Mouse (Mus musculus) hindbrain, embryonic 13.5 days (tissue): ENCODE data around the gene Heg1. TPM values are rescaled to one million over a fixed set of nuclear protein-coding genes. Genes with fewer than 3 reads are reported as not detected.

Experiments used
- ATAC-seq: fragments of 200-750 bp; cut with Nextera tagmentation; 2 replicates; pipeline ENCODE4 v1.8.0; 2017; ENCODE audit warnings: moderate TSS enrichment; ENCODE audit not compliant: low FRiP score
- H3K27ac ChIP-seq: fragments of 300-500 bp; sonication (generic); 2 replicates; pipeline ENCODE4 v1.5.1; 2015; ENCODE audit warnings: inconsistent platforms, mild to moderate bottlenecking, moderate library complexity
- H3K27me3 ChIP-seq: fragments of 300-500 bp; sonication (generic); 2 replicates; pipeline ENCODE4 v1.6.1; 2015; ENCODE audit warnings: mild to moderate bottlenecking, inconsistent platforms
- H3K36me3 ChIP-seq: fragments of 300-500 bp; sonication (generic); 2 replicates; pipeline ENCODE4 v1.6.1; 2015; ENCODE audit warnings: mild to moderate bottlenecking, inconsistent platforms
- H3K4me1 ChIP-seq: fragments of 300-500 bp; sonication (generic); replicated peaks from 2 replicates; pipeline ENCODE4 v1.6.1; 2015; ENCODE audit warnings: inconsistent platforms
- H3K4me2 ChIP-seq: fragments of 300-500 bp; sonication (generic); 2 replicates; pipeline ENCODE4 v1.6.1; 2015; ENCODE audit warnings: inconsistent platforms, mild to moderate bottlenecking, moderate library complexity
- H3K4me3 ChIP-seq: fragments of 300-500 bp; sonication (generic); 2 replicates; pipeline ENCODE4 v1.5.1; 2015; ENCODE audit warnings: mild to moderate bottlenecking, inconsistent platforms
- H3K9ac ChIP-seq: fragments of 300-500 bp; sonication (generic); 2 replicates; pipeline ENCODE4 v1.6.1; 2015; ENCODE audit warnings: mild to moderate bottlenecking, inconsistent platforms
- H3K9me3 ChIP-seq: fragments of 300-500 bp; sonication (generic); 2 replicates; pipeline ENCODE4 v1.6.1; 2016; ENCODE audit warnings: inconsistent platforms
- WGBS: fragments of 180-500 bp; shearing (Covaris S2); methylation state at CpG from one replicate; pipeline ENCODE4 v1.1.7; 2015; 5-methylcytosine and 5-hydroxymethylcytosine counted together
- polyA plus RNA-seq: library from polyadenylated mRNA; unstranded; fragments of >200 nt; fragmentation: Nextera tagmentation; extraction: Ambion mirVana; gene quantifications from 2 replicates; pipeline ENCODE4 v1.2.1, GENCODE M21; 2015

The Heg1 gene
- polyA plus RNA-seq, 1 experiment from 2014 or later = 10.2 TPM

DNA sequence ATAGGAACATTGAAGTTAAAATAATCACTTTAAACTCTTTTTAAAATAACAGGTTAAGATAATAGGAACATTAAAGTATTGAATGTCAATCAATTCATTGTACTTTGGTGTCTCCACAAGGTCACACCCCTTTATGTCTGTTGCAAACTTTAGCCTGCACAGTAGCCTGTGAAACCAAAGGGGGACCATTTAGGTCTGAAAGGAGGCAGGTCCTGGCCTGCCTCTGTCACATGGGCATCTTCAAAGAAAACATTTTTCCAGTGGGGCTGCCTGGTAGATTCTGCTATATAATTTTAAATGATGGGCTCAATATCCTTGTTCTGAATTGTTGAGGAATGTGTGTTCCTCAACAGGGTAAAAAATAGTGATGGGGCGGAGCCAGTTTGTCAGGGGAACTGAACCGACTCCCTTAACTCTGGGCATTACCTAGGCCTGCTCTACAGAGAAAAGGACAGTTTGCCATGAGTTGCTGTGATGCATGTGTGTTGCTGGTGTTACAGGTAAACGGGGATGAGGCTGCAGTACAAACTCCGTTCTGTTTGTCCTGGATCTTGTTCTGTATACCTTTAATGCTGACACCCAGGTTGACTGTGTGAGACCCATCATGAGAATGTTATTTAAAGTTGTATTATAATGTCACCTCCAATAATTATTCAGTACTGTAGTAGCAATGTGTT, 86.7 kb downstream of the Heg1 start:
- WGBS = 95% methylated on average over 4 of the region's 4 CpGs
- Histone ChIP-seq H3K4me2 (no peak overlapping the region), H3K4me1 (no peaks in the 10 kb centered on the region), H3K27me3 (no peaks in the 10 kb centered on the region), H3K27ac (no peak overlapping the region), H3K36me3 (0 out of 2 replicates have a peak, but pooled peaks cover 5% of the 10 kb centered on the region), H3K9me3 (no peaks in the 10 kb centered on the region), H3K4me3 (no peak overlapping the region), H3K9ac (no peak overlapping the region)
- no peak for ATAC-seq

DNA sequence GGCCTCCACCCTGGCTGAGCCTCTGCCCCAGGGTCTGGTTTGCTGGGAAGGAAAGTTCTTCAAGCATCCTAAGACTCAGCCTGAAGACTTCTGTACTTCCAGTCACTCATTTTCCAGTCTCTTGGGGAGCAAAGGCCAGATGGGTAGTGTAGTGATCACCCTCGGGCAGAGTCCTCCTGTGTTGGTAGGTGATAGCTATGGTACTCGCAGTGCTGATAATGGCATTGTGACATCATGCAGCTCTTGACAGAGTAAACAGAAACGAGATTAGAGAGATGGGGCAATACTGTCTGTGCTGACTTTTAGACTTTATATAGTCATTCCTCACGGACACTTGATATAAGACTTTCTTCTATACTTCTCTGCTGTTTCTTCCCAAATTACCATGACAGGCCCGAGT, 88.6 kb downstream of the Heg1 start:
- Histone ChIP-seq H3K27ac (no peak overlapping the region), H3K4me2 (no peak overlapping the region), H3K36me3 (no peaks in the 10 kb centered on the region), H3K9ac (no peak overlapping the region), H3K27me3 (no peaks in the 10 kb centered on the region), H3K4me3 (no peak overlapping the region), H3K9me3 (no peaks in the 10 kb centered on the region), H3K4me1 (no peaks in the 10 kb centered on the region)
- ATAC-seq = no peak
- WGBS = 90% methylated on average over 5 of the region's 5 CpGs

DNA sequence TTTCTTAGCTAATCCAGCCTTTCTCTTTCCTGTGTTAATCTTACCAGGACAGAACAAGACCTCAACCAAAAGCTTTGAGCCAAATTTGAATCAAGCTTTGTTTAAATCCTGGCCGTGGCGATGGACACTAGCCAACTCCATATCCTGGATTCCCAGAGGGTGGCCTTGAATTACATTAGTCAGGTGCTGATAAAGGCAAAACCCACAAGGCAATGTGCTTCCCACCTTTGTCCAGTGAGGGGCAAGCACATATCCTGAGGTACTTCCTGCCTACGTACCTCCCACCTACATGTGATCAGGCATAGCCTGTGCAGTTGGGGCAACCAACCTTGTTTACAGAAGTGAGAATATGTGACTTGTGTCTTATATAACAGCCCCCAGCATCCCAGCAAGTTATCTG, 90.8 kb downstream of the Heg1 start:
- ATAC-seq = no peak
- Histone ChIP-seq H3K27ac (no peak overlapping the region), H3K4me3 (no peak overlapping the region), H3K9me3 (no peaks in the 10 kb centered on the region), H3K4me1 (no peaks in the 10 kb centered on the region), H3K36me3 (no peaks in the 10 kb centered on the region), H3K4me2 (no peak overlapping the region), H3K27me3 (no peaks in the 10 kb centered on the region), H3K9ac (no peak overlapping the region)
- 72% methylated on average over 3 of the region's 3 CpGs for WGBS

DNA sequence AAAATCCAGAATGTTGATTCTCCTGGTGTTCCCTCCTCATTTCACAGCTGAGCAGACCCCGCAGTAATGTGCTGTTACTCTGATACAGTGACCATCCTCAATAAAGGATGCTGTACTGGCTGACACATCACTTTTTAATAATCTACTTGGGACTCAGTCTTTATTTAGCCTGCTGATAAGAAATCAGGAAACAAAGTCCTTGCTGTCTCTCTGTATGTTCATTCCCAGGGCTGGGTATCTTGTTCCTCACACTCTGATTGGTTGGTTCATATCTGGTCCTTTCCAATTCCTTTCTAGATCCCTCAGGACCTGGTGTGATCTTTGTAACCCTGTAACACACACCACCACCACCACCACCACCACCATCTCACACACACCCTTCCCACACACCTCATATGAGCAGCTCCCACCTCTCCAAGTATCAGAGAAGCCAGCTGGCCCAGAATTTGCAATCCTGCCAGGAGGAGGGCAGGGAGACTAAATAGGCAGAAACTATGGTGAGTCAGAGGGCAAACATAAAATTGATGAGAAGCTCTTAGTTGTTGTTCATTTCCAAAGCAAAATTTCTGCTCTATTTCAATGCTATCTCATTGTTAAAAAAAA, 91.7 kb downstream of the Heg1 start:
- H3K4me2 ChIP-seq = no peak overlapping the region
- H3K27me3 ChIP-seq = no peaks in the 10 kb centered on the region
- H3K4me3 ChIP-seq = no peak overlapping the region
- no peak overlapping the region for H3K27ac ChIP-seq
- no peaks in the 10 kb centered on the region for H3K4me1 ChIP-seq
- H3K9me3 ChIP-seq = no peaks in the 10 kb centered on the region
- 94% methylated on average over 1 of the region's 1 CpGs for WGBS
- no peaks in the 10 kb centered on the region for H3K36me3 ChIP-seq
- no peak for ATAC-seq
- no peak overlapping the region for H3K9ac ChIP-seq

DNA sequence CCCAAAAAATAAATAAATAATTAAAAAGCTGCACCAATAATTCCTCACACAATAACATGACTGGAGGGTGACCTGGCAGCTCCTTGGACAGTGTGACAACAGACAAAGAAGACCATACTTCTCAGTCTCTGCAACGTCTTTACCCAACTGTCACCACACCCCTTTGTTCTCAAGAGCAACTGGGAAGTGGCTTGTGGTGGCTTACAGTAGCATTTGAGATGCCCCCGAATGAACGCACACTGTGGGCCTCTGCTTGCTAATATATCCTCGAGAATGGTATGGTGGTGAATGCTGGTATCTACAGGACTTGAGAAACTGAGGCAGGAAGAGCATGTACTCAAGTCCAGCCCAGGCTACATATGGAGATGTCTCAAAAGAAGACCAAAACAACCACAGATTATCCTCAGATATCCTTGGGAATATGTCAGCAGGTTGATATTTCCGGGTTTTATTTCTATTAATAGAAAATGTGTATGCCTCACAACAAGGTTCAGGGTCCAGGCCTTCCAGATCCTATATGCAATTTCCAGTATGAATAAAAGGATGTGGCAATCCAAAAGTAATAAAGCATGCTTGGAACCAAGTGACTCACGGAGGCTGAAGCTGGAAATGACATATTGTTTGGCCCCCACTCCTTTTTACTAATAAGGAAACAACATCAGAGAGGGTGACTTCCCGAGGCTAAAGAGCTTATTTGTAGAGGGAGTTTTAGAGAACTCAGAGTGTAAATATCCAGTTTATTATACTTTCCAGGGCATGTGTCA, 92.8 kb downstream of the Heg1 start:
- WGBS = 84% methylated on average over 7 of the region's 7 CpGs
- Histone ChIP-seq H3K9me3 (no peaks in the 10 kb centered on the region), H3K4me3 (no peak overlapping the region), H3K36me3 (no peaks in the 10 kb centered on the region), H3K27ac (no peak overlapping the region), H3K4me2 (no peak overlapping the region), H3K9ac (no peak overlapping the region), H3K27me3 (no peaks in the 10 kb centered on the region), H3K4me1 (no peaks in the 10 kb centered on the region)
- ATAC-seq = no peak

DNA sequence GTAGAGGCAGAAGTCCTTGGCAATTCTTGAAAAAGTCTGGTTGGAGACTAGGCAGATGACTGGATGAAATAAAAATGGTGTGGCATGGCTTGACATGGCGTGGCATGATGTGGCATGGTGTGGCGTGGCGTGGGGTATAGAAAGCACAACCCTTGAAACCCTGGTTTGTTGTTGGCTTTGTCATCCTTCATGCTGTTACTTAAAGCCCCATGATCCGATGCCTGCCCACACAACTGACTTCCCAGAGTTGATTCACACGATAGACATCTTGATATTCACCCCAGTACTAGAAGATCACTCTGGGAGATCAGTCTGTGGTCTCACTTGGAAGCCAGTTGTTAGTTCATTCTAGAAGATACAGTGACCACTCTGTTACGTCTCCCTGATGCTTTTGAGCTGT, 93.4 kb downstream of the Heg1 start:
- no peak for ATAC-seq
- WGBS = 91% methylated on average over 6 of the region's 6 CpGs
- no peaks in the 10 kb centered on the region for H3K27me3 ChIP-seq
- no peak overlapping the region for H3K4me3 ChIP-seq
- H3K9ac ChIP-seq = no peak overlapping the region
- no peak overlapping the region for H3K27ac ChIP-seq
- H3K4me1 ChIP-seq = no peaks in the 10 kb centered on the region
- no peaks in the 10 kb centered on the region for H3K9me3 ChIP-seq
- H3K36me3 ChIP-seq = no peaks in the 10 kb centered on the region
- no peak overlapping the region for H3K4me2 ChIP-seq

DNA sequence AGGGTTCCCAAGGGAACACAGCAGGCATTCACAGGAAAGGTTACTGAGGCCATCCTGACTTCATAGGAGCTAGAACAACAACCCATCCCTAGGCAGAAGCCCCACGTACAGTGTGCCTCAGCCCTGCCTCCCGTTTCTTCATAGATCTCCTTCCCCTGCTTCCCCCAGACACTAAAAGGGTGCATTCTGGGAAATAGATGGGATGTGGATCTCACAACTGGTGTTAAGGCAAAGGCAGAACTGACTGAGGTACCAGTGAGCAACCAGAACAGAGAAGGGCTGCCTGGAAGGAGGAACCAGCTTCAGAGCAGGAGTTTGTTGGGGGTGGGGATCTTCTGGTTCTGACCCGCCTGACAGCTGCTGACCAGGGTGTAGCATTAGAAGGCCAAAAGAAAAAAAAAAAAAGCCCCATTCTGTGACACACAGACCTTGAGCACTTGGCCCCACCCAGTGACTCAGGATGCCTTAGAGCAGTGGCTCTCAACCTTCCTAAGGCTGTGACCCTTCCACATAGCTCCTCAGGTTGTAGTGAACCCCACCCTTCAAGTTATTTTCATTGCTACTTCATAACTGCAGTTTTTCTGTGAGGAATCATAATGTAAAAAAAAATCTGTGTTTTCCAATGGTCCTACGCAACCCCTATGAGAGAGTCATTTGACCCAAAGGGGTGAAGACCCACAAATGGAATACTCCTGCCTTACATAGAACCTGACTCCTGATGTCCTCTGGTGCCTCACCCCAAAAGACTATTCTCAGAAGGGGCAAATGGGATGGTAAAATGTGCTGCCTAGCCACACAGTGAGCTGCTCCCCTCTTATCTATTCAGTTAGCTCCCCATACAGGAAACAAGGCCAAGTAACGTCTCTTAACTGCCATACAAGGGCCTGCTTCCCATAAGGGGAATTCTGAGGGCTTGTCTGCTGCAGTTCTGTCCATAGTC, 97.9 kb downstream of the Heg1 start:
- no peak overlapping the region for H3K4me3 ChIP-seq
- H3K9me3 ChIP-seq = no peaks in the 10 kb centered on the region
- no peaks in the 10 kb centered on the region for H3K4me1 ChIP-seq
- no peak overlapping the region for H3K27ac ChIP-seq
- H3K27me3 ChIP-seq = no peaks in the 10 kb centered on the region
- H3K9ac ChIP-seq = no peak overlapping the region
- 78% methylated on average over 5 of the region's 5 CpGs for WGBS
- H3K36me3 ChIP-seq = no peaks in the 10 kb centered on the region
- H3K4me2 ChIP-seq = no peak overlapping the region
- ATAC-seq = no peak

DNA sequence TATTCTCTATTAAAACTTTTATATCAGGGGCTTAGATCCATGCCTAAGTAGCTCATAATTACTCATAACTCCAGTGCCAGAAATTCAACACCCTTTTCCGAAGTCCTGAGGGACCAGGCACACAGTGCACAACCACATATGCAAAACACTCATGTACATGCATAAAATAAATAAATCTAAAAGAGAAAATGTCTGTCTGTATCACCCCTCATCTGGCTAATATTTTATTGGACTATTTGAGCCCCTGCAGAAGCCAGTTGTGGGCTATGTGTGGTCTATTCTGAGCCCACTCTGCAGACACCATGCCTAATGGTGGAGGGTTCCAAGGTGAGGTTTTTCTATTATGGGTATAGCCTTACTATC, 98.5 kb downstream of the Heg1 start:
- 96% methylated on average over 1 of the region's 1 CpGs for whole genome bisulfite sequencing
- H3K9me3 ChIP-seq = no peaks in the 10 kb centered on the region
- no peak overlapping the region for H3K4me2 ChIP-seq
- H3K9ac ChIP-seq = no peak overlapping the region
- H3K4me1 ChIP-seq = no peaks in the 10 kb centered on the region
- H3K4me3 ChIP-seq = no peak overlapping the region
- no peak for ATAC-seq
- H3K27me3 ChIP-seq = no peaks in the 10 kb centered on the region
- no peaks in the 10 kb centered on the region for H3K36me3 ChIP-seq
- H3K27ac ChIP-seq = no peak overlapping the region

DNA sequence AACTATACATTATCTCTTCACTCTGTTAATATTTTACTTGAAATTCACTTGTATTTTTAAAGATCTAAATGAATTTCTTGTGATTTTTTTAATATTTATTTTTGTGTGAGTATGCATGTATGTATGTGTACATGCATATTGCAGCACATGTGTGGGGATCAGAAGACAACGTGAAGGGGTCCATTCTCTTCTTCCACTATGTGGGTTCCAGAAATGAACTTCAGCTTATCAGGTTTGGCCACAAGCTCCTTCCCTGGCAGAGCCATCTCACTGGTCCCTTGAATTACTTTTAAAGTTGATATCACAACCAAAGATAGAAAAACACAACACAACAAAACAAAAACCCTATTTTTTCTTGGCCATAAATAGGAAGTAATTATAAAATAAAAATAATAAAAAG, 100.4 kb downstream of the Heg1 start:
- WGBS = 93% methylated on average over 1 of the region's 1 CpGs
- no peak overlapping the region for H3K4me2 ChIP-seq
- no peak overlapping the region for H3K9ac ChIP-seq
- no peak overlapping the region for H3K27ac ChIP-seq
- no peaks in the 10 kb centered on the region for H3K4me1 ChIP-seq
- no peak overlapping the region for H3K4me3 ChIP-seq
- H3K27me3 ChIP-seq = no peaks in the 10 kb centered on the region
- no peak for ATAC-seq
- no peaks in the 10 kb centered on the region for H3K36me3 ChIP-seq
- no peaks in the 10 kb centered on the region for H3K9me3 ChIP-seq

DNA sequence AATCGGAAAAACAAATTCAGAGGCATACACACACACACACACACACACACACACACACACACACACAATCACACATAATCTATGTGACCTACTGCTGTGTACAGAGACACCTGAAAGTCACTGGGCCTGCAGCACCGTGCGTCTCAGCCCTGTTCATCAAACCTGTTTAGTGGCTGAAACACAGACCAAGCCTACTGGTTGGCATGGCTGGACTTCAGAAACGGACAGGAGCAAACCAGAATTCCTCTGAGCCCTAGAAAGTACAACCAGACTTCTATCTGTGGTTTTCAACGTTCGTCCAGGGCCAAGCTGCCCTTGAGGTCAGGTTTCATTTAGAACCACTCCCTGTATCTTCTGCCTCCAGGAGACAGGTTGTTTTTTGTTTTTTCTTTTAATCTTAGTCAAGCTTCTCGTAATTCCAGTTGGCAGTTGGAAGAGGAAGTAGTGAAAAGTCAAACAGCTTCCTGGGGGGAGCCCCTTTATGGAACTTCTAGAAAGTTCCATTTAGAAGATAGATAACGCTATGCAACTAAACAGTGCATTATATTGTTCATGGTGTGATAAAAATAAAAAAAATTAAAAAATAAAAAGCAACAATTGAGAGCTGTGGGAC, 101.0 kb downstream of the Heg1 start:
- Histone ChIP-seq H3K9ac (no peak overlapping the region), H3K9me3 (no peaks in the 10 kb centered on the region), H3K4me3 (no peak overlapping the region), H3K27me3 (no peaks in the 10 kb centered on the region), H3K27ac (no peak overlapping the region), H3K4me2 (no peak overlapping the region), H3K36me3 (no peaks in the 10 kb centered on the region), H3K4me1 (no peaks in the 10 kb centered on the region)
- no peak for ATAC-seq
- WGBS = 82% methylated on average over 8 of the region's 8 CpGs

DNA sequence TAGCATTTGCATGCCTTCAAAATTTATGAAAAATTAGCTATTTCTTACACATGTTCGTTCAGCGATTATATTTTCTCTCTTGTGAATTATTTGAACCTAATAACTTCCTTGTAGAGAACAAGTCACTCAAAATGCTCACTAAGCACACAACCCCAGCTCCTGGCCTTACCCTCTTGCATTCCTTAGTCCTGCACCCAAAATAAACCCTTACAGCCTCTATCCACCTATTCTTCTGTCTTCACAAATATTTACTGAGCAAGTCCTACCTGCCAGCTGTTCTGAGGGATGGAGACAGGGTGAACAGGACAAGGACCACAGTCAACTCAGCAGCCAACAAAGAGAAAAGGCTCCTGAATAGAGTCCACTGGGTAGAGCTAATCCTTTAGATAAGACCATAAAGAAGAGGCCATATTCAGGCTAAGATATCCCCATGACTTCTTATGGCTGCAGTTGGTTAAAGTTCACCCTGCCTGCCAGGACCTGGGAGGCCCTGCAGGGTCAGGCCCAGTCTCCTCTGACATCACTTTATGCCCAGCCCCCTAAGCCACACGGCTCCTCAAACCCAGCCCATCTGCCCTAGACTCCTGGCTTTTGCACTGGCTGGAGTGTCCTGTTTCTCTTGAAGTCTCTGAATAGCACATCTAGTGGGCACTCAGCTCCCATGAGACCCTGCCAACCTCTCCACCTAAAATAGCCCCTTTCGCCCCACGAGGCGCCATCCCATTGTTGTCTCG, 102.7 kb downstream of the Heg1 start:
- 76% methylated on average over 7 of the region's 7 CpGs for whole genome bisulfite sequencing
- no peak overlapping the region for H3K9ac ChIP-seq
- no peaks in the 10 kb centered on the region for H3K36me3 ChIP-seq
- H3K4me3 ChIP-seq = no peak overlapping the region
- no peak for ATAC-seq
- H3K4me1 ChIP-seq = no peaks in the 10 kb centered on the region
- H3K27me3 ChIP-seq = no peaks in the 10 kb centered on the region
- no peaks in the 10 kb centered on the region for H3K9me3 ChIP-seq
- no peak overlapping the region for H3K27ac ChIP-seq
- no peak overlapping the region for H3K4me2 ChIP-seq
